Mouse (Mus musculus): ENCODE measurements around the gene Lars2.

DNA sequence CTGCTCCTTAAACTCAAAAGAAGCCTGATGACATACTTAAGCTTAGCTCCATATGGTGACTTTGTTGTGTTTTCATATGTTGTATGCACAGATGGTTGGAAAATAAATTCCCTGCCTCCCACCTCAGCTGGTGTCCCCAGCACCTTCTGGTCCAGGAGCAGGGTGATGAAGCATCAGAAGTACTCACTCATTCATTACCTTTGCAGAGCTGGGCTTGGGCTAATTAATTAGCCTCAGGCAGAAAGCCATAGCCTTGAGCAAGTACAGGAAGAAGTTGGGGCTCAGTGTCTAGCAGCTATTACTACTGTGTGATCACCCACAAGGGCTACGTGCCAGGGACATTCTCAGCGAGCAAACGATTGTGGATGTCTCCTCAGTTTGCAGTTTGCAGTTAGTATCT, 18.0 kb downstream of the Lars2 start:
- TF ChIP-seq ZNF384 (IDR thresholded peaks at IDR 0.05; ENCODE audit: low read depth, low read length) = no peak
- TF ChIP-seq CHD2 (IDR thresholded peaks at IDR 0.05; ENCODE audit: low read depth, low read length) = no peak
